Mouse (Mus musculus) small intestine, adult 2 months (tissue): Measurements from ENCODE around the gene 9430097D07Rik. TPM values are rescaled to one million over a fixed set of nuclear protein-coding genes. Genes with fewer than 3 reads are reported as not detected.

Experiments used
- H3K27ac ChIP-seq: fragments of 200-500 bp; 2 replicates; pipeline ENCODE4 v1.5.1; 2012; ENCODE audit warnings: low read depth, low read length, control low read depth, inconsistent platforms; ENCODE audit not compliant: insufficient read depth
- H3K27me3 ChIP-seq: fragments of 200-500 bp; 2 replicates; pipeline ENCODE4 v1.6.1; 2012; ENCODE audit warnings: mild to moderate bottlenecking, moderate library complexity, low read length, inconsistent platforms; ENCODE audit not compliant: control insufficient read depth, insufficient read depth
- H3K36me3 ChIP-seq: fragments of 200-500 bp; 2 replicates; pipeline ENCODE4 v1.6.1; 2012; ENCODE audit warnings: mild to moderate bottlenecking, low read length, control low read depth, inconsistent platforms; ENCODE audit not compliant: control insufficient read depth, insufficient read depth
- H3K4me1 ChIP-seq: fragments of 200-500 bp; 2 replicates; pipeline ENCODE4 v1.6.1; 2012; ENCODE audit warnings: low read length, inconsistent platforms, mixed read lengths; ENCODE audit not compliant: control insufficient read depth, insufficient read depth, insufficient read length
- H3K4me3 ChIP-seq: fragments of 200-500 bp; 2 replicates; pipeline ENCODE4 v1.5.1; 2012; ENCODE audit warnings: low read depth, mild to moderate bottlenecking, control low read depth, inconsistent platforms, low read length, moderate library complexity
- CTCF ChIP-seq: fragments of 200-500 bp; IDR thresholded peaks from 2 replicates; pipeline ENCODE4 v1.5.1; 2012; ENCODE audit warnings: low read depth, mild to moderate bottlenecking, control low read depth, inconsistent platforms, low read length, moderate library complexity, mixed read lengths; ENCODE audit not compliant: insufficient replicate concordance, insufficient read length; ENCODE audit errors: extremely low read depth
- POLR2A ChIP-seq: fragments of 200-500 bp; IDR thresholded peaks from 2 replicates; pipeline ENCODE4 v1.6.1; 2012; ENCODE audit warnings: low read depth, mild to moderate bottlenecking, control low read depth, inconsistent platforms, low read length, moderate library complexity
- WGBS: fragments of 180-500 bp; shearing (Covaris S2); methylation state at CpG from one replicate; pipeline ENCODE4 v1.1.7; 2018; 5-methylcytosine and 5-hydroxymethylcytosine counted together
- polyA plus RNA-seq: library from polyadenylated mRNA; depleted of rRNA; stranded (reverse); fragments of >200 nt; gene quantifications from 2 replicates; pipeline ENCODE4 v1.2.3, GENCODE M21; 2012; rRNA removed

9430097D07Rik gene
- polyA plus RNA-seq, 1 experiment: not detected

GRCm38 (mm10) chr2:32533163-32533562, 42.3 kb downstream of the 9430097D07Rik start:
- no peak for TF ChIP-seq POLR2A
- no peak for TF ChIP-seq CTCF
- Histone ChIP-seq H3K4me1 (peaks cover 13% of the 10 kb centered on the region; the same call in 1 of the 2 replicates), H3K27me3 (no peaks in the 10 kb centered on the region), H3K4me3 (no peak overlapping the region), H3K27ac (no peak overlapping the region), H3K36me3 (no peaks in the 10 kb centered on the region)
- 85% methylated on average over 2 of the region's 2 CpGs for WGBS

- Histone ChIP-seq H3K27me3 (no peaks in the 10 kb centered on the region), H3K36me3 (no peaks in the 10 kb centered on the region), H3K4me3 (no peak overlapping the region), H3K4me1 (peaks cover 19% of the 10 kb centered on the region), H3K27ac (peak overlapping the region; percentile 79)
- 57% methylated on average over 2 of the region's 2 CpGs for WGBS
- TF ChIP-seq CTCF (no peak), POLR2A (peak; percentile 32; the same call in 1 of the 2 replicates)
Measured at GRCm38 (mm10) chr2:32530479-32530878, 45.0 kb downstream of the 9430097D07Rik start.

GRCm38 (mm10) chr2:32528326-32528725, 47.2 kb downstream of the 9430097D07Rik start:
- Histone ChIP-seq H3K27ac (no peak overlapping the region), H3K36me3 (no peaks in the 10 kb centered on the region), H3K27me3 (no peaks in the 10 kb centered on the region), H3K4me3 (no peak overlapping the region), H3K4me1 (peaks cover 25% of the 10 kb centered on the region)
- no peak for TF ChIP-seq POLR2A
- no peak for TF ChIP-seq CTCF
- 85% methylated on average over 1 of the region's 1 CpGs for WGBS

- no peak overlapping the region for H3K4me3 ChIP-seq
- TF ChIP-seq CTCF (no peak), POLR2A (no peak)
- H3K36me3 ChIP-seq: no peaks in the 10 kb centered on the region
- 77% methylated on average over 14 of the region's 14 CpGs for WGBS
- H3K27ac ChIP-seq: peak overlapping the region; percentile 40; the same call in 1 of the 2 replicates
- peaks cover 28% of the 10 kb centered on the region for H3K4me1 ChIP-seq
- H3K27me3 ChIP-seq: no peaks in the 10 kb centered on the region
Measured at GRCm38 (mm10) chr2:32527468-32527966, 48.0 kb downstream of the 9430097D07Rik start.

GRCm38 (mm10) chr2:32525816-32526215, 49.7 kb downstream of the 9430097D07Rik start:
- Histone ChIP-seq H3K27ac (peak overlapping the region; percentile 99), H3K36me3 (no peaks in the 10 kb centered on the region), H3K4me3 (peak overlapping the region; percentile 6; the same call in 1 of the 2 replicates), H3K4me1 (peaks cover 31% of the 10 kb centered on the region), H3K27me3 (no peaks in the 10 kb centered on the region)
- 63% methylated on average over 12 of the region's 12 CpGs for WGBS
- no peak for TF ChIP-seq POLR2A
- no peak for TF ChIP-seq CTCF

- peaks cover 31% of the 10 kb centered on the region for H3K4me1 ChIP-seq
- H3K4me3 ChIP-seq: peak overlapping the region; percentile 34; the same call in 1 of the 2 replicates
- TF ChIP-seq CTCF: no peak
- TF ChIP-seq POLR2A: no peak
- H3K36me3 ChIP-seq: no peaks in the 10 kb centered on the region
- 29% methylated on average over 13 of the region's 13 CpGs for WGBS
- peak overlapping the region; percentile 99 for H3K27ac ChIP-seq
- H3K27me3 ChIP-seq: no peaks in the 10 kb centered on the region
Measured at GRCm38 (mm10) chr2:32524536-32525031, 50.9 kb downstream of the 9430097D07Rik start.

Other genes with a start within 250 kb of the 9430097D07Rik start
- gene Ciz1, start 223.4 kb downstream of the 9430097D07Rik start, polyA plus RNA-seq: 121 and 275 TPM in 2 replicates
- 248 and 480 TPM in 2 replicates for gene Dnm1, start 222.3 kb downstream of the 9430097D07Rik start, polyA plus RNA-seq
- 117 and 134 TPM in 2 replicates for gene 1110008P14Rik, start 193.7 kb downstream of the 9430097D07Rik start, polyA plus RNA-seq
- 5.5 and 5.8 TPM in 2 replicates for gene Lcn2, start 187.4 kb downstream of the 9430097D07Rik start, polyA plus RNA-seq
- gene Ptges2, start 179.8 kb downstream of the 9430097D07Rik start, polyA plus RNA-seq: 22.3 and 32.6 TPM in 2 replicates
- 2.4 and 4.4 TPM in 2 replicates for gene Naif1, start 125.2 kb downstream of the 9430097D07Rik start, polyA plus RNA-seq
- gene Slc25a25, start 124.2 kb downstream of the 9430097D07Rik start, polyA plus RNA-seq: 12.5 and 27.0 TPM in 2 replicates
- gene Fam102a, start 40.4 kb downstream of the 9430097D07Rik start, polyA plus RNA-seq: 55.2 and 96.2 TPM in 2 replicates
- gene Dpm2, start 4.8 kb downstream of the 9430097D07Rik start, polyA plus RNA-seq: 49.3 and 87.5 TPM in 2 replicates
- gene Pip5kl1, start 887 bp downstream of the 9430097D07Rik start, polyA plus RNA-seq: 0.15 and 0.25 TPM in 2 replicates
- 9.1 and 9.6 TPM in 2 replicates for gene St6galnac4, start 11.4 kb upstream of the 9430097D07Rik start, polyA plus RNA-seq
- 12.5 and 18.2 TPM in 2 replicates for gene St6galnac6, start 24.0 kb upstream of the 9430097D07Rik start, polyA plus RNA-seq
- 3.4 and 3.7 TPM in 2 replicates for gene Ak1, start 46.1 kb upstream of the 9430097D07Rik start, polyA plus RNA-seq
- 36.8 and 54.4 TPM in 2 replicates for gene Eng, start 70.9 kb upstream of the 9430097D07Rik start, polyA plus RNA-seq
- gene Fpgs, start 128.5 kb upstream of the 9430097D07Rik start, polyA plus RNA-seq: 25.6 and 26.0 TPM in 2 replicates
- gene Cdk9, start 137.4 kb upstream of the 9430097D07Rik start, polyA plus RNA-seq: 41.9 and 89.9 TPM in 2 replicates
- gene Sh2d3c, start 145.4 kb upstream of the 9430097D07Rik start, polyA plus RNA-seq: 10.9 and 25.3 TPM in 2 replicates
- not detected in 2 replicates for gene 6330409D20Rik, start 165.3 kb upstream of the 9430097D07Rik start, polyA plus RNA-seq
- gene Tor2a, start 181.6 kb upstream of the 9430097D07Rik start, polyA plus RNA-seq: 86.2 and 133 TPM in 2 replicates
- gene Ttc16, start 199.9 kb upstream of the 9430097D07Rik start, polyA plus RNA-seq: 1.0 and 2.3 TPM in 2 replicates
- 28.4 and 65.8 TPM in 2 replicates for gene Ptrh1, start 200.1 kb upstream of the 9430097D07Rik start, polyA plus RNA-seq
- 0.06 TPM in 1 of 2 replicates, not detected in the other for gene Cfap157, start 208.7 kb upstream of the 9430097D07Rik start, polyA plus RNA-seq